Mouse (Mus musculus) liver, embryonic 14.5 days (tissue): ENCODE results near the gene Pqlc2. TPM values are rescaled to one million over a fixed set of nuclear protein-coding genes. Genes with fewer than 3 reads are reported as not detected.

ENCODE experiments used
- ATAC-seq: fragments of 200-750 bp; cut with Nextera tagmentation; 2 replicates; pipeline ENCODE4 v1.8.0; 2017; ENCODE audit warnings: moderate number of reproducible peaks, mild to moderate bottlenecking, moderate library complexity; ENCODE audit not compliant: insufficient read depth
- DNase-seq, 3 experiments: peaks; one replicate each; pipeline ENCODE4 v3.0.0-alpha.2; 2012 to 2013; ENCODE audit warnings: low read depth in 3 of 3, low spot score in 3 of 3
- H3K27ac ChIP-seq: fragments of 300-500 bp; sonication (generic); 2 replicates; pipeline ENCODE4 v1.5.1; 2014; ENCODE audit warnings: moderate library complexity, mild to moderate bottlenecking, control low read depth, inconsistent platforms
- H3K27me3 ChIP-seq: fragments of 300-500 bp; sonication (generic); 2 replicates; pipeline ENCODE4 v1.6.1; 2014; ENCODE audit warnings: mild to moderate bottlenecking, low read length, moderate library complexity; ENCODE audit not compliant: control insufficient read depth, insufficient read depth
- H3K36me3 ChIP-seq: fragments of 300-500 bp; sonication (generic); replicated peaks from 2 replicates; pipeline ENCODE4 v1.6.1; 2014; ENCODE audit warnings: low read depth; ENCODE audit not compliant: control insufficient read depth, insufficient read depth
- H3K4me1 ChIP-seq, 2 experiments: fragments of 200-500 bp in 1 of 2; fragments of 300-500 bp in 1 of 2; sonication (generic) in 1 of 2; replicated peaks; 2 replicates each; pipeline ENCODE4 v1.6.1; 2012 to 2014; ENCODE audit warnings: antibody characterized with exemption in 1 of 2, inconsistent platforms in 1 of 2, low read length in 1 of 2; ENCODE audit not compliant: control insufficient read depth in 2 of 2, insufficient read depth in 2 of 2
- H3K4me2 ChIP-seq: fragments of 300-500 bp; sonication (generic); 2 replicates; pipeline ENCODE4 v1.6.1; 2014; ENCODE audit warnings: low read depth, mild to moderate bottlenecking, control low read depth, moderate library complexity
- H3K4me3 ChIP-seq, 2 experiments: fragments of 200-500 bp in 1 of 2; fragments of 300-500 bp in 1 of 2; sonication (generic) in 1 of 2; 2 replicates each; pipeline ENCODE4 v1.5.1; 2012 to 2014; ENCODE audit warnings: low read depth in 2 of 2, low read length in 2 of 2, mild to moderate bottlenecking in 2 of 2, control low read depth in 1 of 2, inconsistent platforms in 1 of 2, moderate library complexity in 1 of 2; ENCODE audit not compliant: insufficient read depth in 1 of 2
- H3K9ac ChIP-seq: fragments of 300-500 bp; sonication (generic); replicated peaks from 2 replicates; pipeline ENCODE4 v1.6.1; 2014; ENCODE audit warnings: mild to moderate bottlenecking, control low read depth, moderate library complexity
- H3K9me3 ChIP-seq: fragments of 300-500 bp; sonication (generic); 2 replicates; pipeline ENCODE4 v1.6.1; 2016; ENCODE audit warnings: low read length, mixed read lengths; ENCODE audit not compliant: control insufficient read depth
- CTCF ChIP-seq: IDR thresholded peaks from 2 replicates; pipeline ENCODE4 v1.5.1; 2016; ENCODE audit warnings: antibody characterized with exemption, low read depth, control low read depth
- EP300 ChIP-seq: IDR thresholded peaks from 2 replicates; pipeline ENCODE4 v1.6.1; 2016; ENCODE audit warnings: antibody characterized with exemption, low read depth
- WGBS: fragments of 180-500 bp; shearing (Covaris S2); extraction: QIAGEN DNeasy Blood & Tissue Kit; methylation state at CpG from one replicate; pipeline ENCODE4 v1.1.7; 2014; ENCODE audit not compliant: insufficient replicate concordance; 5-methylcytosine and 5-hydroxymethylcytosine counted together
- polyA plus RNA-seq, 2 experiments: library from polyadenylated mRNA; depleted of rRNA in 1 of 2; stranded (reverse) in 1 of 2; unstranded in 1 of 2; fragments of >200 nt; fragmentation: Nextera tagmentation in 1 of 2; extraction: Ambion mirVana in 1 of 2; gene quantifications; 2 replicates each; pipeline versions ENCODE4 v1.2.1 to v1.2.3; 2012 to 2014

The Pqlc2 gene
- polyA plus RNA-seq, 2 experiments = 8.1 to 8.6 TPM

DNA sequence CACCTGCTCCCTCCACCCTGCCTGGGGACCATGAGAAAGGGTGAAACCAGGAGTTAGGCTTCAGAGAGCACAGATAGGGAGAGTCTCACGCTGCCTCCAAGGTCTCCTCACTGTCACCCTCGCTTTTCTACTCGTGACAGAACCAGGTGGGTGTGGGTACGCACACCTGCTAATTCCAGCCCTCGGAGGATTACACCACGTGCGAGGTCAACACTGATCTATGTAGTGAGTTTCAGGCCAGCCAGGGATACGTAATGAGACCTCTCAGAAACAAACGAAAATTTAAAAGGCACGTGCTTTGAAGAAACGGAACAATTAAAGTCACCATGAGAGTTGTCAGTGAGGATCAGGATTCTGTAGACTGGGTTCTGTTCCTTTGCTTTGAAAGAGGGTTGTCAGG lies 7.9 kb upstream of the Pqlc2 start:
- H3K27me3 ChIP-seq = no peaks in the 10 kb centered on the region
- no peaks in the 10 kb centered on the region; the same call in 1 of the 2 replicates for H3K36me3 ChIP-seq
- H3K4me1 ChIP-seq = no peaks in the 10 kb centered on the region
- TF ChIP-seq EP300 (no peak), CTCF (no peak)
- no peak overlapping the region for H3K4me2 ChIP-seq
- no peak overlapping the region for H3K4me3 ChIP-seq
- ATAC-seq (no peak), DNase-seq (no peak)
- no peak overlapping the region for H3K27ac ChIP-seq
- no peak overlapping the region for H3K9ac ChIP-seq
- 81% methylated on average over 11 of the region's 11 CpGs for WGBS
- no peaks in the 10 kb centered on the region for H3K9me3 ChIP-seq

DNA sequence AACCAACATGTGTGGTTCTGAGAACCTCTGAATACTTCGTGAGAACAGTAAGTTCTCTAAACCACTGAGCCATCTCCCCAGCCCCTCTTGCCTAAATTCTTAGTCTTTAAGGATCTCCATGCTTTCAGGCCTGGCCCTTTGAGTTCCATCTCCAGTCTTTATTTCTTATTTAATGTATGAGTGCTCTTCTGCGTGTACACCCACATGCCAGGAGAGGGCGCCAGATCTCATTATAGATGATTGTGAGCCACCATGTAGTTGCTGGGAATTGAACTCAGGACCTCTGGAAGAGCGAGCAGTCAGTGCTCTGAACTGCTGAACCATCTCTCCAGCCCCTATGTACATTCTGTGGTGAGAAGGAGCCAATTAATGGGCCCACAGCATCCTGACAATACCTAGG lies 2.1 kb upstream of the Pqlc2 start:
- TF ChIP-seq CTCF (peak; percentile 73), EP300 (no peak)
- H3K9ac ChIP-seq = no peak overlapping the region
- no peaks in the 10 kb centered on the region for H3K27me3 ChIP-seq
- H3K27ac ChIP-seq = no peak overlapping the region
- DNase-seq (peak in 1 of 3 experiments; percentile 51), ATAC-seq (no peak)
- H3K4me1 ChIP-seq = peaks cover 4 to 10% of the 10 kb centered on the region in 2 experiments; a peak in 3 of 4 replicates
- 49% methylated on average over 4 of the region's 4 CpGs for WGBS
- no peak overlapping the region for H3K4me2 ChIP-seq
- no peak overlapping the region for H3K4me3 ChIP-seq
- no peaks in the 10 kb centered on the region for H3K9me3 ChIP-seq
- no peaks in the 10 kb centered on the region for H3K36me3 ChIP-seq

- WGBS = 26% methylated on average over 14 of the region's 14 CpGs
- Histone ChIP-seq H3K9ac (no peak overlapping the region; the same call in 1 of the 2 replicates), H3K27ac (no peak overlapping the region), H3K36me3 (no peaks in the 10 kb centered on the region), H3K4me3 (peak overlapping the region; percentile 76 to 86), H3K4me2 (peak overlapping the region; percentile 99), H3K9me3 (no peaks in the 10 kb centered on the region), H3K27me3 (no peaks in the 10 kb centered on the region), H3K4me1 (peaks cover 4 to 10% of the 10 kb centered on the region in 2 experiments; a peak in 3 of 4 replicates)
- ATAC-seq (no peak), DNase-seq (no peak)
- TF ChIP-seq CTCF (no peak), EP300 (no peak)
These were observed 1.2 kb upstream of the Pqlc2 start for GRCm38 (mm10) chr4:139311707-139312106.

GRCm38 (mm10) chr4:139310899-139311701 lies 592 bp upstream of the Pqlc2 start:
- Histone ChIP-seq H3K36me3 (no peaks in the 10 kb centered on the region), H3K27me3 (no peaks in the 10 kb centered on the region), H3K4me1 (peaks cover 4 to 10% of the 10 kb centered on the region in 2 experiments; a peak in 3 of 4 replicates), H3K4me3 (peak overlapping the region; percentile 76 to 86), H3K9ac (peak overlapping the region; percentile 77), H3K9me3 (no peaks in the 10 kb centered on the region), H3K4me2 (peak overlapping the region; percentile 99), H3K27ac (no peak overlapping the region; the same call in 1 of the 2 replicates)
- under 1% methylated on average over 53 of the region's 53 CpGs for WGBS
- DNase-seq (no peak), ATAC-seq (peak; percentile 53)
- TF ChIP-seq EP300 (no peak), CTCF (no peak)

DNA sequence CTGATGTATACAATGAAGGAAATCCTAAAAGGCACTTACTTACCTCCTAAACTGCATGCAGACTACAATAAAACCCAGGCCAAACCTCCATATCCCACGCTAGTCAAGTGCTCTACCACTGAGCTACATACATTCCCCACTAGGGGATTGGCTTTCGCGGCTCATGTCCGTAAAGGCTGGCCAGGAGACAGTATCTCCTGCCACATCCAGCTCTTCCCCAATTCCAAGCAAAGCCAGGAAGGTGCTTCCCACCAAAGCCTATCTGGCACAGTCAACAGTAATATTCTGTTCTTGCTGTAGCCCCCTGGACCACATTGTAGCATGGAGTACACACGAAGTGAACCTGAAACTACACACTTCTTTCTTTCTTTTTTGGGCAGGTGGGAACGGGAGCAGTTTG lies 857 bp downstream of the Pqlc2 start:
- H3K4me3 ChIP-seq = peak overlapping the region; percentile 76 to 86
- no peaks in the 10 kb centered on the region for H3K27me3 ChIP-seq
- H3K36me3 ChIP-seq = no peaks in the 10 kb centered on the region
- H3K9me3 ChIP-seq = no peaks in the 10 kb centered on the region
- no peak overlapping the region for H3K27ac ChIP-seq
- TF ChIP-seq CTCF = peak; percentile 28; the same call in 1 of the 2 replicates
- no peak for TF ChIP-seq EP300
- peaks cover 4 to 10% of the 10 kb centered on the region in 2 experiments; a peak in 3 of 4 replicates for H3K4me1 ChIP-seq
- DNase-seq (no peak), ATAC-seq (no peak)
- 46% methylated on average over 6 of the region's 6 CpGs for whole genome bisulfite sequencing
- H3K9ac ChIP-seq = peak overlapping the region; percentile 77
- peak overlapping the region; percentile 99 for H3K4me2 ChIP-seq
